Mouse (Mus musculus) thymus, adult 2 months (tissue): ENCODE measurements around the gene Prkca.

ENCODE experiments used
- CTCF ChIP-seq: fragments of 200-500 bp; IDR thresholded peaks from 2 replicates; pipeline ENCODE4 v1.5.1; 2012; ENCODE audit warnings: mild to moderate bottlenecking, control low read depth, low read length, moderate library complexity, borderline replicate concordance; ENCODE audit not compliant: control insufficient read depth, poor library complexity, insufficient read depth; ENCODE audit errors: extremely low read depth
- POLR2A ChIP-seq: fragments of 200-500 bp; IDR thresholded peaks from 2 replicates; pipeline ENCODE4 v1.6.1; 2012; ENCODE audit warnings: mild to moderate bottlenecking, low read length, control low read depth, moderate library complexity; ENCODE audit not compliant: control insufficient read depth, poor library complexity, insufficient read depth; ENCODE audit errors: extremely low read depth

DNA sequence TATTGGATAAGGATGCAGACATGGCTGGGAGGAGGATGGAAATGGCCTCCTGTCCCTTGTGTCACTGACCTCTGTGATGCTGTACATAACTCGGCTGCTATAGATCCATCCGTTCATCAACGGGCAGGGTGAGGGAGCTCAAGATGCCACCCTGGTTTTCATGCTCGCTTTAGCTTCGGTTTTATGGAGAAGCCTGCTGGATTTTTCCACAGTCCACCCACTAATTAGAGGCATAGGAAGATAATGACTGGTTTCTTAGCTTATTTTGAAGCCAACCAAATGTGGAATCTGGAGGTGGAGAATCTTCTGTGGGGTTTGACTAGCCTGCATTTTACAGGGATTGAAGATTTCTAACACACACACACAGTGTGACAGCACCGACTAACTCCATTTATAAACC lies 286.6 kb downstream of the Prkca start:
- TF ChIP-seq POLR2A (no peak), CTCF (no peak)
